Mouse (Mus musculus): Measurements from ENCODE around the gene Tcf7l1. TPM values are rescaled to one million over a fixed set of nuclear protein-coding genes. Genes with fewer than 3 reads are reported as not detected.

Gene Tcf7l1
- total RNA-seq, 2 experiments from 2014 or later, result 2.0 to 3.6 TPM

- no peak for DNase-seq (ENCODE audit: low spot score in 2 of 2)
- intact Hi-C loops (cut with DNase I), result loop anchor here (2.0 kb wide), 1 partner anchor 151 kb away; no protein-coding TSS in a partner anchor
These were observed 834 bp downstream of the Tcf7l1 start for GRCm38 (mm10) chr6:72787948-72788891.

GRCm38 (mm10) chr6:72787322-72787947, 1.6 kb downstream of the Tcf7l1 start:
- intact Hi-C loops (cut with DNase I), result no loop called here
- no peak for DNase-seq (ENCODE audit: low spot score in 2 of 2)

- peak in 1 of 2 experiments; percentile 56 for DNase-seq (ENCODE audit: low spot score in 2 of 2)
These were observed 5.3 kb downstream of the Tcf7l1 start for GRCm38 (mm10) chr6:72783780-72784179.

GRCm38 (mm10) chr6:72778779-72779776, 10.0 kb downstream of the Tcf7l1 start:
- intact Hi-C loops (cut with DNase I), result no loop called here

More at GRCm38 (mm10) chr6:72783780-72784179, 5.3 kb downstream of the Tcf7l1 start:
- intact Hi-C loops (cut with DNase I), result no loop called here

GRCm38 (mm10) chr6:72777212-72777611, 11.8 kb downstream of the Tcf7l1 start:
- no peak for DNase-seq (ENCODE audit: low spot score in 2 of 2)
- intact Hi-C loops (cut with DNase I), result no loop called here

More at GRCm38 (mm10) chr6:72778779-72779776, 10.0 kb downstream of the Tcf7l1 start:
- DNase-seq (ENCODE audit: low spot score in 2 of 2), result no peak

GRCm38 (mm10) chr6:72774275-72774674, 14.8 kb downstream of the Tcf7l1 start:
- intact Hi-C loops (cut with DNase I), result no loop called here
- no peak for DNase-seq (ENCODE audit: low spot score in 2 of 2)

DNA sequence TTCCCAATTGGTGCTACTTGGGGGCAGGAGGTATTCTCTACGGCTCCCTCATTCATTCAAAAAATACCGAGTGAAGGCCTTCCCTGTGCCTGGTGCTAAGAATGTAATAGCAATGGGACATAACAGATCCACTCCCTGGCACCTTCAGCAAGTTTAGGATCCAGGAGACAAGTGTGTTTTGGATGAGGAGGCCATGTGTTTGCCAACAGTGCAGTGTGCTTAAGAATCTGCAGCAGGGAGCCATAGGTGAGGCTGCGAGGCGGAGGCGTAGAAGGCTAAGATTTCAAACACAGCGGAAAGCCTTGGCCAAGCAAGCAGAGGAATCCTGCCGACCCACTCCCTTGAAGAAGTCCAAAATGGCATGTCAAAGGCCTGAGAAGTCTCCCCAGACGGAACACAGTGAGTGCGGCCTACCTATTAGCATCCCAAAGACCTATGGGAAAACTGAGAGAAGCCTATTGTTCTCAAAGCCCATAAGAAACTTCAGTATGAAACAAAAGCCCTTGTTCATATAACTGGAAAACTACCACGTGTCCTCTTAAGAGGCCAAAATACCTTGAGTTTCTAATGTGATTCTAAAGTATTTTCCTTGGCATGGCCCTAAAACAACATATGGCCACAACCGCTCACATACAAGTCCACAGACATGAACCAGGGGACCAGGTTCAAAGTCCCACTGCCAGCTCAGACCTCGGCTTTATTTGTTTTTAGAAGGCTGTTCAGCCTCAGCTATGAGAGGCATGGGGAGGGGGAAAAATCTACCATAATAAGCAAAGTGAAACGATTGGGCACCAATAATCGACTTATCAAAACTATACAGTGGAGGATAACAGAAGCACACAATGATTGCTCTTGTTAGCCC, 18.9 kb downstream of the Tcf7l1 start:
- intact Hi-C loops (cut with DNase I), result no loop called here
- DNase-seq (ENCODE audit: low spot score in 2 of 2), result no peak

- DNase-seq (ENCODE audit: low spot score in 2 of 2), result no peak
- intact Hi-C loops (cut with DNase I), result no loop called here
These were observed 19.7 kb downstream of the Tcf7l1 start for GRCm38 (mm10) chr6:72769343-72769742.

GRCm38 (mm10) chr6:72768804-72769203, 20.2 kb downstream of the Tcf7l1 start:
- peak in 1 of 2 experiments; percentile 40 for DNase-seq (ENCODE audit: low spot score in 2 of 2)
- intact Hi-C loops (cut with DNase I), result no loop called here

GRCm38 (mm10) chr6:72768097-72768496, 21.0 kb downstream of the Tcf7l1 start:
- DNase-seq (ENCODE audit: low spot score in 2 of 2), result no peak
- intact Hi-C loops (cut with DNase I), result no loop called here

DNA sequence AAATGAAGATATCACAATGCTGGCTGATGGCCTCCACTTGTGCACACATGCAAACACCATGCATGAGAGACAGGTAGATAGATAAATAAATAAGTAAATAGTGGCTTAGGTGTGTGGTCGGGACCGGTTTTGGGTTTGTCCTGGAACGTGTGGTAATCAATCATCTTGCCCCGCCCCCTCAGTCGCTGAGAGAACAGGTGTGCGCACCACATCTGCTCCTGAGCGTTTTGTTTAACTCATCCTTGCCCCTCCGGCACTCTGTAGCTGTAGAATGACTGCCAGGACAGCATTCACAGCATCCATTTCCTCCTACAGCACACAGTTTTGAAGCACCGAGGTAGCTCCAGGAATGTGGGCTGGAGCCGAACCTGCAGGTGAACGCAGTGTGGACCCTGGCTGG, 25.4 kb downstream of the Tcf7l1 start:
- DNase-seq (ENCODE audit: low spot score in 2 of 2), result no peak
- intact Hi-C loops (cut with DNase I), result no loop called here

DNA sequence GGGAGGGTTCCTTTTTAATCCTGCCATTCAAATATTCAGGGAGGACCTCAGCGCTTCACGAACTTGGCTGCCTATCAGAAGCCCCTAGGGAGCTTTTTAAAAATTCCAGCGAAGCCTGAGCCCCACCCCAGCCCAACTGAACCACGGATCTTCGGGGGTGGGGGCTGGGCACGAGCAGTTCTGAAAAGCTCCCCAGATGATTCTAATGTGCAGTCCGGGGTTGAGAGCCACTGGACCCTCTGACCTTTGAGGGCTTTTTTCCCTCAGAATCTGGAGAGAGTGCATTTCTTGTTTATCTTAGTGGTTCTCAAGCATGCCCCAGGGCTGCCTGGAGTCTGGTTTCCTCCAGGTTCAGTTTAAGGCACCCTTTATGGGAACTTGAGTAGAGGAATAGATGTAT, 27.4 kb downstream of the Tcf7l1 start:
- intact Hi-C loops (cut with DNase I), result no loop called here
- DNase-seq (ENCODE audit: low spot score in 2 of 2), result no peak

DNA sequence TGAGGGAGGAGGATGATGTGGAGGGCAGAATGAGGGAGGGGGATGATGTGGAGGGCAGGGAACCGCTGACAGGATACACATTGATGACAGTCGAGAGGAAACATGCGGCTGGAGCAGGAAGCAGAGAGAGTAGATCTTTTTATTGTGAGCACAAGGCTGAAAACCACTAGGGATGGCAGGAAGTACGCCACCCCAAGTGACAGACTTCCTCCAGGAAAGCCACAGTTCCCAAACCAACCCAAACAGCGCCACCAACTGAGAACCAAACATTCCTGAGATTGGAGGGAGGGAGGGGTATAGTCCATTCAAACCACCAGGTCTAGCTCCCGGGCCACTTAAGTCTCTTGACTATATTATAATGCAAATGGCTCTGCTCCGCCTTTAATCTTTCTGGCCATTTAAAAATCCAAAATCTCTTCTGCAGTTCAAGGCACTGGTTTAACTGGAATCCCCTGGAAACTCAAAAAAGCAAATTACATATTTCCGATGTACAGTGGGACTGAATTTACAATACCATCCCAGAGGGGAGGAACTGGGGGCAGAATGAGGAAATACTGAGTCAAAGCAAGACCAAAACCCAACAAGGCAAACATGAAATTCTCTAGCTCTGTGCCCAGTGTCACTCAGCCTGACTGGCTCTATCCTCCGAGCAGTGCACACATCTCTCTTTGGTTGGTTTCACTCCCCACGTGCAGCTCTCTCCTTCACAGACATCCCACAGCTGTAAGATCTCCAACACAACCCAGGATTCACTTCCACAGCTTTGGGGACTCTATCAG, 30.6 kb downstream of the Tcf7l1 start:
- intact Hi-C loops (cut with DNase I), result no loop called here
- DNase-seq (ENCODE audit: low spot score in 2 of 2), result no peak

DNA sequence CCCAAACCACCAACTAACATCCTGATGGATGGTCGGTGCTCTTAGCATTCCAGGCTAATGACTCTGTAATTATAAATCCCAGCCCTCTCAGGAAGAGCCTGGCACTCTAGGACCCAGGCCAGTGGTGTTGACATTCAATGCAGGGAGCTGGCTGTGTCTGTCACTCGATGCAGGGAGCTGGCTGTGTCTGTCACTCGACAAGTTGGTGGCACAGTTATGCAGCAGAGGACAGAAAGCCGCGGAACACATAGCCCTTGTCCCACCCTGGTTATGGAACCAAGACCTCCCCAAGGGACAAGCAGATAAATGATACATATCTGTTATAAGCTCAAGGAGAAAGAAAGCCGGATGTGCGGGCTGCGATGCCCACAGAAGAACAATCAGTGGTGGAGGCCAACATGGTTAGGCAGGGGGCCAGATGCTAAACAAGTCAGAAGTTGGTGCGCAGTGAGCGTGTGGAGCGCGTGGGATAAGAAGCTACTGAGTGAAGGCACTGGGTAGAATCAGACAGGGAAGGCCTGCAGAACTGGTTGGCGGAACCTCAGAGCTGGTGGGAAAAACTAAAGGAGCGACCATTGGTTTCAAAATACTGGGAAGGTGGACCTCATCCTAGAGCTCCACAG, 33.7 kb downstream of the Tcf7l1 start:
- intact Hi-C loops (cut with DNase I), result no loop called here
- no peak for DNase-seq (ENCODE audit: low spot score in 2 of 2)

- no peak for DNase-seq (ENCODE audit: low spot score in 2 of 2)
- intact Hi-C loops (cut with DNase I), result no loop called here
These were observed 34.8 kb downstream of the Tcf7l1 start for GRCm38 (mm10) chr6:72754215-72754614.

GRCm38 (mm10) chr6:72753782-72754181, 35.3 kb downstream of the Tcf7l1 start:
- no peak for DNase-seq (ENCODE audit: low spot score in 2 of 2)
- intact Hi-C loops (cut with DNase I), result no loop called here

DNA sequence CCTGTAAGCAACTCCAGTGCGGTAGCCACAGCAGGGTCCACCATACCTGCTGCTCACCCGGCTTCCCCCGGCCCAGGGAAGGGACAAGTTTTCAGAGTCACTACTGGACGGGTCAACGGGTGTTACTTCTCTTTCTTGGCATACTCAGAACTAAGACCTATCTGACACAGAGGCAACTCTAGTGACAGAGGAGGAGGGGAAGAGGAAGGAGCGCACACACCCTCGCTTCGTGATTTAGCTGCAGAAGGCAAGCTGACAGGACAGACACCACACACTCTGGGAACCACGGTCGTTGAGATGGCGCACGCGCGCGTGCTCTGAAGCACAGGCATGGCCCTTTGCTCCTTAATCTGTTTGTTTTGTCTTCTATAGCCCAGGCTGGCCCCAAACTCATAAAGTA, 36.2 kb downstream of the Tcf7l1 start:
- intact Hi-C loops (cut with DNase I), result no loop called here
- DNase-seq (ENCODE audit: low spot score in 2 of 2), result no peak

DNA sequence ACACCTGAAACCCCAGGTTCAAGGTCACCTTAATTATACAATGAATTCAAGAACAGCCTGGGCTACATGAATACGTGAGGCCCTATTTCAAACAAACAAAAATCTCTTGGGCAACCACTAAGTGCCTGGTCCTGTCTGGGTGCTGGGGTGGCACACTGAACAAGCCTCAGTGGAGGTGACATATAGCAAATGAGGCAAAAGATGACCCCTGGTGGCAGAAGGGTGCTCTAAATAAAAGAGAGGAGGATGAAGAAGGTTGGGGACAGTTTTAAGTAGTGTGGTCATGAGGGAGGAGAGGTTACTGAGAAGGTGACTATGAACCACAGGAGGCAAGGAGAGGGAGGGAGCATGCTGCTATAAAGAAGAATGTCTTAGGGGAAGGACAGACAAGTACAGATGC, 37.8 kb downstream of the Tcf7l1 start:
- DNase-seq (ENCODE audit: low spot score in 2 of 2), result no peak
- intact Hi-C loops (cut with DNase I), result no loop called here

All from left cerebral cortex, postnatal 25 days (tissue).